Mouse (Mus musculus): ENCODE data around the gene Cst13. TPM values are rescaled to one million over a fixed set of nuclear protein-coding genes. Genes with fewer than 3 reads are reported as not detected.

The Cst13 gene
- polyA plus RNA-seq (2012; fragmentation: generic; extraction: Trizol) = not detected

DNA sequence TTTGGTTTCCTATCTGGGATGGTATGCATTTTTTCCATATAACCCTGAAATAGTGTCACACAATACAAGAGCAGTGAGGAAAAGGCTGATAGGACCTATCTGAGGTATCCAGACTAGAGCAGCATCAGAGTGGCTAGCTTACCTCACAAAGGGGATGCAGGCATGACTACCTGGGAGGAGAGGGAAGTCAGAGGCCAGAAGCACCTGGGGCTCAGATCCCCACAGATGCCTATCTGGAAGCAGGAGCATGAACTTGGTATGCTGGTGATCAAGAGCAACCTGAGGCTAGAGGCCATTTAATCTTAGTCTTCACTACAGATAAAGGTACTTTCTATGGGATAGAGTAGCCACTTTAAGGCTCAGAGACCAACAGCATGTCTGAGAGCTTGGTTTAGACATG lies at the start of gene Cst13:
Gene Cst13, plus strand, starts transcription at position 173 of the 400 bp plus-strand sequence.

DNA sequence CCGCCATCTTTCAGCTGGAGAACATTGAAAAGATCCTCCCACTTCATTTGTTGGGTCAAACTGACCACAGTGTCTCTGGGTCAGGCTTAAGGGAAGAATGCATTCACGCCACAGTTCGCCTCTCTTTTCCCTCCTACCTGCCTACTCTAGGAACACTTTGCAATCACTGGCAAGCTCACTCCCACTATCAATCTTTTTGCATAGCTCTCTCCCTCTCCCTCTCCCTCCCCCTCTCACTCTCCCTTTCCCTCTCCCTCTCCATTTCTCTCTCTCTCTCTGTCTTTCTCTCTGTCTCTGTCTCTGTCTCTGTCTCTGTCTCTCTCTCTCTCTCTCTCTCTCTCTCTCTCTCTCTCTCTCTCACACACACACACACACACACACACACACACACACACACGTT lies 48.5 kb upstream of the Cst13 start, which contains the start of gene Cst11:
Gene Cst11, minus strand, starts transcription at position 101 of the 400 bp plus-strand sequence.

DNA sequence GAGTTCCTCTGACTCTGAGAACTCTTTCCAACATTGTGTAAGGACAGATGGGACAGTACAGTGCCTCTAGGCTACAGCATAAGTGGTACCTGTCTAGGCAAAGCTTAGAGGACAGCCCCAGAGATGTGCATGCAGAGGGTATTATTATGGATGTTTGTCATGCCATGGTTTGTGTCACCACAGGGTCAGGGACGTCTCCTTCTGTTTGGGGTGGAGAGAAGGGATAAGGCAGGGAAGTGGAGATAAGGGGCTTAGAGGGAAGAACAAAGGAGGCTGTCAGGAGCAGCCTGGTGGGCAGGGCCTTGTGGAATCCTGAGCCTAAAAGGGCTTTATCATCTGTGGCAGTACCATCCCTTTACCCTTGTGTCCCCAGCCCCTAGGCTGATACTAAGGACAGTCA lies 38.2 kb upstream of the Cst13 start, which contains the start of gene 8030411F24Rik:
Gene 8030411F24Rik, plus strand, starts transcription at position 301 of the 400 bp plus-strand sequence.

DNA sequence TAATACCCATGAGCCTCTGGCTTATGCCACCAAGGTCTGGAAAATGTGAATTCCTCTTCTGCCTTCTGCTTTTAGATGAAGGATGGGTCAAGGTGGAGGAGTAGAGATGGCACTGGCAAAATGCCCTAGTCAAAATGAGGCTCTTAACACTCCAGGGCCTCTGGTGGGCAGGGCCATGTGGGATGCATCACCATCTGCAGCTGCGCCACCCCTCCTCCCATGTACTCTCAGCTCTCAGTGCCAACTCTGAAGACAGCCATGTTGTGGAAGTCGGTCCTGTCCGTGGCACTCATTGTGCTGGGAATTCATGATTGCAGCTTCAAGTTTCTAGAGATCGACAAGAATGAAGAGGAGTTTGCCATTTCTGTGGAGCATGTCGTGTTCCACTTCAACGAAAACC lies 30.7 kb upstream of the Cst13 start, which contains the start of gene Cst12:
Gene Cst12, plus strand, starts transcription at position 220 of the 400 bp plus-strand sequence.

DNA sequence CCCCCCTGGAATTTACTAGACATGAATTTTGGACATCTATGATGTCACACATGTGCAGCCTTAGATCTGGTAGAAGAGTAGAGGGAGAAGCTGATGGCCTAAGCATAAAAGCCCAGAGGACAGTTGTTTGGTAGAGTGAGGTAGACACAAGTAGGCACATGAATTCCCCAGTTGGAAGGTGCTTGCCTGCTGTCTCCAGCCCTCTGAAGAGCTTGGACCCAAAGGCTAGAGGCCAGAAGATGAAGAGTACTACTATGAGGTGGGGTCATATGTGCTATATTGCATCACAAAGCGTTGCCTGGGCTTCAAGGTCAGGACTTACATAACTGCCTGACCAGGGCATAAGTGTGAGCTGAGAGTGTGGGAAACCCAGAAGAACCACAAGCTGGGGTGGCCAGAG lies 21.4 kb upstream of the Cst13 start, which contains the start of gene Cst8:
Gene Cst8, plus strand, starts transcription at position 301 of the 400 bp plus-strand sequence.

DNA sequence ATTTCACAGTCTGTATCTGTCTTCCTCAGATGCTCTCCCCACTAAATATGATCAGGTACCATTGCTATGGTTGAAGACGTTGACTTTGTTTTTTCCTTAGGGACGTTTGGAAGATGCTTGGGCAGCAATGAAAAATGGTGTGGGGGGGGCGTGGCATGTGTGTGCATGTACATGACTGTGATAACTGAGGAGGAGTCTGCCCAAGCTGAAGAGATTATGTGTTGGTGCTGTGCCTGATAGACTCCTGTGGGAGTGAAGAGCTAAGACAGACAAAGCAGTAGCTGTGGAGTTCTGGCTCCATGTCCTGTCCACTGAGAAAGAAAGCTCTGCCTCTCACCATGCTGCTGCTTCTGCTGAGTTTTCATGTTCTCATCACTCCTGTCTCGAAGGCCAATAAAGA lies 15.0 kb downstream of the Cst13 start, which contains the start of gene Cst9:
Gene Cst9, plus strand, starts transcription at position 236 of the 400 bp plus-strand sequence.

DNA sequence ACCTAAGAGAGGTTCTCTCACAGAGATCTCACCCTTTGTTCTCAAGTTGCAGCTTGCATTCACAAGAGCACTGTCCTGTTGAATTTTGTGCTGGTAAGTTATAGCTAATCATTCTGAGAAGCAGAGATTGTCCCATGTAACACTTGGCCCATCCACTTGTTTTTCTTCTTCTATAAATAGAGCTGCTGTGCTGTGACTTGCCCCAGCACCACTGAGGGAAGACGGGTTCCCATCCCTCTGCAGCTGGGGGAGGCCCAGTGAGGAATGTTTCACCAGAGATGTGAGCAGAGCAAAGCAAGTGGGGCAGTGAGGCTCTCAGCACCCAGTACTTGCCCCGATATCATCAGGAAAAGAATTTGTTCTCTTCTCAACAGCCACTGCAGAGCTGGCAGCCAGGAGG lies 45.1 kb downstream of the Cst13 start, which contains the start of gene 9230104L09Rik:
Gene 9230104L09Rik, minus strand, starts transcription at position 73 of the 400 bp plus-strand sequence.

DNA sequence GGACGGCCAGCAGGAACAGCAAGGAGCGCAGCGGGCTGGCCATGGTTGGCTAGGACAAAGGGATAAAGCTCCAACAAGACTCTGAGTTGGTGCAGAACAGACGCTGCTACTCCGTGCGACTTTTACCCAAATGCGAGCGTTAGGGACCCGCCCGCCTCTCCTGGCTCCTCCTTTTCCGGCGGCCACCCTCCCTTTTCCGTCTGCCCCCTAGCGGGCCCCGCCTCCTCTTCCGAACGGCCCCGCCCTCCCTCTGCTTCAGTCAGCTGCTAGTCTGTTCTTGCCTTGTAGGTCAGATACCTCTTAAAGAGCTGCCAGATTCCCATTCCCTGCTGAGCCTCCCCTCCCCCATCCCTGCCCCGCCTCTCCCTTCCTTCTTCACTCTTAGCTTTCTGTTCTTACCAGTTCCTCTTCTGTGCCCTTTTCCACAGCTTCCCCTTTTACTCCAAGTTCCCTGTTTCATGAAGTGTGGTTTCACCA lies 55.5 kb downstream of the Cst13 start, which contains the start of gene Cst3:
Gene Cst3, minus strand, starts transcription at position 358 of the 477 bp plus-strand sequence.

Other genes with a start within 250 kb of the Cst13 start
- gene Nxt1, start 147.5 kb upstream of the Cst13 start, polyA plus RNA-seq (2012; fragmentation: generic; extraction: Trizol) = 10 to 100 TPM; 29.2 to 41.3 TPM
- gene Gzf1, start 139.1 kb upstream of the Cst13 start, polyA plus RNA-seq (2012; fragmentation: generic; extraction: Trizol) = 1 to 10 TPM in 1 of 2 experiments, under 1 TPM in 1; 0.50 to 8.0 TPM
- gene Napb, start 87.6 kb upstream of the Cst13 start, polyA plus RNA-seq (2012; fragmentation: generic; extraction: Trizol) = under 1 TPM; 0.07 to 0.67 TPM
- gene Cstl1, start 69.7 kb upstream of the Cst13 start, polyA plus RNA-seq (2012; fragmentation: generic; extraction: Trizol) = not detected
- not detected for gene Cst11, start 48.6 kb upstream of the Cst13 start, polyA plus RNA-seq (2012; fragmentation: generic; extraction: Trizol)
- not detected for gene 8030411F24Rik, start 38.1 kb upstream of the Cst13 start, polyA plus RNA-seq (2012; fragmentation: generic; extraction: Trizol)
- not detected for gene Cst12, start 30.7 kb upstream of the Cst13 start, polyA plus RNA-seq (2012; fragmentation: generic; extraction: Trizol)
- gene Cst8, start 21.3 kb upstream of the Cst13 start, polyA plus RNA-seq (2012; fragmentation: generic; extraction: Trizol) = not detected
- gene Cst9, start 15.1 kb downstream of the Cst13 start, polyA plus RNA-seq (2012; fragmentation: generic; extraction: Trizol) = not detected
- under 1 TPM; 0.11 to 0.15 TPM for gene 9230104L09Rik, start 45.0 kb downstream of the Cst13 start, polyA plus RNA-seq (2012; fragmentation: generic; extraction: Trizol)
- gene Cst3, start 55.6 kb downstream of the Cst13 start, polyA plus RNA-seq (2012; fragmentation: generic; extraction: Trizol) = 1,000 to 10,000 TPM in 1 of 2 experiments, 100 to 1,000 TPM in 1; 886 to 2,472 TPM
- not detected for gene Gm1330, start 183.2 kb downstream of the Cst13 start, polyA plus RNA-seq (2012; fragmentation: generic; extraction: Trizol)
- not detected for gene Gm10750, start 197.2 kb downstream of the Cst13 start, polyA plus RNA-seq (2012; fragmentation: generic; extraction: Trizol)